Mouse (Mus musculus) urinary bladder, postnatal 10 days (tissue): Measurements from ENCODE around the gene Slc35f1.

Experiments used
- DNase-seq: peaks from one replicate; pipeline ENCODE4 v3.0.0; 2022; ENCODE audit warnings: low spot score

Gene Slc35f1

DNA sequence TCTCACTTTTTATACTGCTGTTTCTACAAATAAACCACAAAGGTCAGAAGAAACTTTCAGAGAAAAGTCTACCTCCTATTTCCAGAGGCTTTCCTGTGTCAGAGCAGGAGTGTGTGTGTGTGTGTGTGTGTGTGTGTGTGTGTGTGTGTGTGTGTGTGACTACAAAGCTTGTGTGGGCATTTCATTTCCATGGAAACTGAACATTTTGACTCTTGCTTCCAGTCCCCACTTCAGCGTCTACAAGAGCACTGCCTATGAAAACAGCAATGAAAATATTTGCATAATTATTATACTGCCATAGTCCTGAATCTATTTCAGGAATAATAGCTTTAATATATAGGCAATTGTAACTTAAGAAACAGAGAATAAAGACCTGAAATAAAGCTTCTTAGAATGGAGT lies 241.8 kb downstream of the Slc35f1 start:
- no peak for DNase-seq

DNA sequence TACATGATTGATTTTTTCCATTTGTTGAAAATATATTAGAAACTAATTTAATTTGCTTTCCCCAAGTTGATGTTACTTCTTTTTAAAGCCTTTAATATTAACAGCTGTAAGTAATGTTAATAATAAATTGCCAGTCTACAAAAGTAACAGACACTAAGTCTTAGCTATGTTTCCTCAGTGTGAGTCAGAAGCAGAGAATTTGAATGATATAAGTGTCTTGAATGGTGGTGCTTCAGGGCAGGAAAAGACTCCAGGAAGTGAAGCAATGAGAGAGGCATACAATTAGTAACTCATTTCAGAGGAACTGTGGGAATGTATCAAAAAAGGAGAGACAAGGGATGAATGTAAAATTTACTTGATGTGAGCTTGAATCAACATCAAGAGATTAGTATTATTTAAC lies 244.3 kb downstream of the Slc35f1 start:
- no peak for DNase-seq

- DNase-seq = no peak
These were observed 249.9 kb downstream of the Slc35f1 start for GRCm38 (mm10) chr10:52940111-52940830.

- no peak for DNase-seq
These were observed 250.5 kb downstream of the Slc35f1 start for GRCm38 (mm10) chr10:52940831-52941216.

DNA sequence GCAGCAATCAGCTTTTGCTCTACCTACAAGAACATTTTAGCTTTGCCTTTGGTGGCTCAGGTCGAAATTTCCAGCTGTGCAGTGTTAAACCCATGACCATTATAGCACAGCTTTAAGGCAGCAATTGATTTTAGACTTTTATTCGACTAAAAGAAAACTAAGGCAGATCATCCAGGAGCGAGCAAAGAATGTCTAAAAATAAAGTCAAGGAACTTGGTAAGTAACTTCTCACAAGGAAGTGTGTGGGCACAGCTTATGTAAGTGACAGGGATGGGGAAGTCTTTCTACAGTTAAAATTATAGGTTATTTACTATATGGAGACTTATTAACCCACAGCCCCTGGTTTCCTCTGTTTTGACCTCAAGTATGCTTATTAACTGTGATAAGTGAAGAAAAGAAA lies 262.2 kb downstream of the Slc35f1 start:
- DNase-seq = no peak

GRCm38 (mm10) chr10:52956728-52957127 lies 266.4 kb downstream of the Slc35f1 start:
- DNase-seq = no peak

- DNase-seq = no peak
These were observed 288.9 kb downstream of the Slc35f1 start for GRCm38 (mm10) chr10:52979251-52979650.

DNA sequence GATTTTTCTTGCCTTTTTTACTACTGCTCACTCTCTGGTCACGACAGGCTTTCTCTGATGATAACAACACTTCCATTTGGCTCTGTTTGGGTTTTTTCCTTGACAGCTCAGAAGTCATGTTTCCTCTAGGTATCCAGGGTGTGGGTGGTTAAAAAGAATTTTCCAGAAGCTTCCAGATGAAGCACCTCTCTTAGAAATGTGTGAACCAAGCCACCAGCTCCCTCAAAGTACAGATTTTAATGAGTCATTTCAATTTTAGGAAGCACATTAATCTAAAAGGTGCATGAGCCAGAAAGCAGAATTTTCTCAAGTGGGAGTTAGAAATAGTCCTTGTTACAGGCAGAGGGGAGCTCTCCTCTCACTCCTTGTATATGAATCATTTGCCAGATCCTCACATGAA lies 292.5 kb downstream of the Slc35f1 start:
- no peak for DNase-seq

- DNase-seq = no peak
These were observed 301.9 kb downstream of the Slc35f1 start for GRCm38 (mm10) chr10:52992246-52992645.

- no peak for DNase-seq
These were observed 306.6 kb downstream of the Slc35f1 start for GRCm38 (mm10) chr10:52996886-52997285.

DNA sequence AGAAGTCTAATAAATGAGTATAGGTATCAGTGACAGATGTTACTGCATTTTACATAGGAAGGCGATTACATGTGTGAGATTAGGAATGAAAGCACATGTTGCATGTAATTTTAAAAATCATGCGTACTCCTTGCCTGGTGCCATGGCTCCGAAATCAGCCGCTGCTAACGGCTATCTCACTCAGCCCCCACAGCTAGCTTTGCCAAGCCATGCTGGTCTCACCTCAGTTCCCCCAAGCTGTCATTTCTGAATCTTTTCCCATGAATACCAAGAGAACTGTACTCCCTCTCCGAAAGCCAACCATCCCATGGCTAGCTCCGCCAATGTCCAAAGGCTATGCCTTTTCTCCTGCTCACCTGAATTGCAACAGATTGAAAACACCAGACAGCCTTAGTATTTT lies 310.8 kb downstream of the Slc35f1 start:
- DNase-seq = no peak

DNA sequence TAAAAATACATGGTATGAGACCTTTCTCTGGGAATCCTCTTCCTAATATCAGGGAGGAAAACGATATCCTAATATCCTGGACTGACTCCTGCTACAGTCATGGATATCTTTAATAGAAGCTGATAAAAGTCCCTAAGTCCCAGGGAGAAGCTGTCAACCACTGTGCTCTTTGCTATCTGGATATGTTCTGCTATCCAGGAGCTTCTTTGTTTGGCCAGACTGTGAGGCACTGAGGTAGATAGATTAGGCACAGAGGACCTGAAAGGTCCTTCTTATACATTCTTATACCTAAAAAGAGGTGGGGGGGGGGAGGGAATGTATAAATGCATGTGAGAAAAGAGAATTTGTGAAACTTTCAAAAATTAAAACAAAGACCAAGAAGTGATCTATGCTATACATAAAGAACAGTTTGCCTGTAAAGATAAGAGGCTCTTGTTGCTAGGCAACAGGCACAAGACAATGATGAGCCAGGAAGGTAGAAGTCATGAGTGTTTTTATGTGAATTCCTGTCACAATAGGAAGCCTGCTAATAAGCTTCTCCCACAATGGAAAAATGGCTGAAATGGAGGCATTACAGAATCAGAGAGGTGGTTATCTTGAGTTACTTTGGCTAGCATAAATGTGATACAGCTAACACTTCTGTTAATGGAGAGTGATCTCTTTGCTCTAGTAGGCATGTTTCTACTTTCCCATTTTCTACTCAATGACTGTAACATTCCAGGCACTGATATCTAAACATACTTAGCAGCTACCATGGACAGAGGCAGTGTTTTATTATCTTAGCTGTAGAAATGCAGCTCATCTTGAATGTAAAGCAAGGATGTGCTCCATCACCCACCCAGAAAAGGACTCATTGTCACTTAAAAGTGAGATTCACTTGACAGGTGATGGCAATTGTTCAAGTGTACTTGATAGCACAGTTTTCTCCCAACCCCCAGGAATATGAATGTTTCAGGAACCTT lies 316.2 kb downstream of the Slc35f1 start:
- DNase-seq = no peak

DNA sequence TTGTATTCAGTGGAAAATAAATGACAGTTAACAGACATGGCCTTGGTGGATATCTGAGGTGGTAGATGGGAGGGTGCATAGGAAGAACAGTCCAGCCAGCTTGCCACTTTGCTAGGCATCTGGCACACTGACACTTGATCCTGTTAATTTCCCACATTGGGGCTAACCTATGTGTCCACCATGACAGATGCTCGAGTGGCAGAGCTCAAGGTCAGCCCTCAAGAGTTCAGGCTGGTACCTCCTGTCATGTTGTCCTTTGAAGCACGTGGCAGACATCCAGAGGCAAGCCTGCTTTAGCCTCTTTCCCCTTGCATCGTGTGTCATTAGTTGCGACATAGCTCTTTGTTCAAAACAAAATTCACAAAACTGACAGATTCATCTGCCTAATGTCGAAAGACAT lies 323.5 kb downstream of the Slc35f1 start:
- DNase-seq = no peak

GRCm38 (mm10) chr10:53028454-53028853 lies 338.1 kb downstream of the Slc35f1 start:
- no peak for DNase-seq

- no peak for DNase-seq
These were observed 344.9 kb downstream of the Slc35f1 start for GRCm38 (mm10) chr10:53035202-53035601.

- no peak for DNase-seq
These were observed 355.6 kb downstream of the Slc35f1 start for GRCm38 (mm10) chr10:53045931-53046330.

DNA sequence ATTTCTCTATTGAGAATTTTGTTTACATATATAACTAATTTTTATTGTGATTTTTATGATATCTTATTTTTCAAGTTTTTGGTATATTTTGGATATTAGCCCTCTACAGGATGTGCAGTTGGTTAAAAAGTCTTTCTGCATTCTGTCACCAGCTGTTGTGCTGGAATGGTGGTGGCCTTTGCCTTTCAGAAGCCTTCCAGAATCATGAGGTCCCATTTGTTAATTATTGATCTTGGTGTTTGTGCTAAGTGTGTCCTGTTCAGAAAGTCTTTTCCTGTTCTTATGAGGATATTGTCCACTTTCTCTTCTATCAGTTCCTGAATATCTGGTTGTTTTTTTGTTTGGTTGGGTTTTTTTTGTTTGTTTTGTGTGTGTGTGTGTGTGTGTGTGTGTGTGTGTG lies 362.2 kb downstream of the Slc35f1 start:
- no peak for DNase-seq

GRCm38 (mm10) chr10:53060745-53061144 lies 370.4 kb downstream of the Slc35f1 start:
- no peak for DNase-seq

DNA sequence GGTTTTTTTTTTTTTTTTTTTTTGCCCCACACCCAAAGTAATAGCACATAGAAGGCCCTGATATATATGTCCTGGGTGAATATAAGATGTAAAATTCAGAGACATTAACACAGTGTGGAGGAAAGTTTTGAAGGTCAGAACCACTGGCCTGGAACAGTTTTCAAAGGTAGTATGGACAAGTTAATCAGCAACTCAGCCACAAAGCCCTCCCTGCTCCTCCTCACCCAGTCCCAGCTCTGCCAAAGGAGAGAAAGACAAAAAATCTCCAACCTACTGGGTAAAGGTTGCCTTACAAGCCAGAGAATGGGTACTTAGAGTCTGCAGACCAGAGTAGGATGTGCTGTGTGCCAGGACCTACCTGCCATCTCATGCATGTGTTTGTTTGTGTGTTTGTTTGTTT lies 372.4 kb downstream of the Slc35f1 start:
- no peak for DNase-seq

DNA sequence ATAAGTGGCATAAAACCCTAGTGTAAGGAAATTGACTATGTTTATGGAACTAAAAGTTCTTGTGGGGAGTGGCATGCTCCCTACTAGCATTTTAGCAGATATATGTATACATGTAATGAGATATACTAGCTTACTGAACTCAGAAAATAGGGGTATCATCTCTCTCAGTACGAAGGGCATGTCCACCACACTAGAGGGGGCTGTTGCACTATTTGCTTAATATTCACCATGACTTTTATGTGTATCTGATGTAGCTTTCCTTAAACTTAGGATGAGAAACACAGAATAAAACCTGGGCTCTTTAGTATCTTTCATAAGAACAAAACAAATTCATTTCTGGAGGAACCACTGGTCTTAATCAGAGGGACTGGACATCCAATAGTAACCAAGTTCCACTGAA lies 397.5 kb downstream of the Slc35f1 start:
- DNase-seq = no peak

DNA sequence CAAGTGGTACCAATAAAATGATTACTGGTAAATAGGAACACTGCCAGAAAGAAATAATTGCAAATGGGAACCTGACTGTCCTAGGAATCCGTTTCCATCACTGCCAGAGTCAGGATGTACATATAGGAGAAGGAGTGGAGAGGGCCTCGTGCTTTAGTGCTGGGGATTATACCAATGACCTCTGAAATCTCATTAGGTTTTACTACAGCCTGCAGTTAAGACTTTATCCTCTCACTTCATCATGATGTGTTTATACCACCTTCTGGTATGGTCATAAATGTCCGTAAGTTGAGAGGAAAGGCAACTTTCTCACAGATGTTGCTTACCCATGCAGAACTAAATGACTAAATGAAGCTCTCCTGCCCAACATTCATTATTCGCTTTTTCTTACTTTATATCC lies 401.2 kb downstream of the Slc35f1 start:
- no peak for DNase-seq

DNA sequence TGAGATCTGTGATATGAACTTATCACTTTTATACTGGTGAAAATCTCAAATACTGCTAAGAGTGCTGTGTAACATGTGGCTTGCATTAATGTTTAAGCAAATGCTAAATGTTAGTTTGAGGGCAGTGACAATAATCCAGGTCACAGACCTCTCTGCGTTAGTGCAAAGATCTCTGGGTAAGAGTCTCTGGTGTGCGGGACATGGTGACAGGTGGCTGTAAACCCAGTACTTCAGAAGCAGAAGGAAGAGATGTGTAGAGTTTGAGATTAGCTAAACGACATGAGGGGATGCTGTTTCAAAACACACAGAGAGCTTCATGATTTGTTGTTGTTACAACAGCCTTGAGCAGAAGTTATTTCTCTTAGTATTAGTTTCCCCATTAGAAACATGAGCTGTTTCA lies 406.1 kb downstream of the Slc35f1 start:
- DNase-seq = no peak

DNA sequence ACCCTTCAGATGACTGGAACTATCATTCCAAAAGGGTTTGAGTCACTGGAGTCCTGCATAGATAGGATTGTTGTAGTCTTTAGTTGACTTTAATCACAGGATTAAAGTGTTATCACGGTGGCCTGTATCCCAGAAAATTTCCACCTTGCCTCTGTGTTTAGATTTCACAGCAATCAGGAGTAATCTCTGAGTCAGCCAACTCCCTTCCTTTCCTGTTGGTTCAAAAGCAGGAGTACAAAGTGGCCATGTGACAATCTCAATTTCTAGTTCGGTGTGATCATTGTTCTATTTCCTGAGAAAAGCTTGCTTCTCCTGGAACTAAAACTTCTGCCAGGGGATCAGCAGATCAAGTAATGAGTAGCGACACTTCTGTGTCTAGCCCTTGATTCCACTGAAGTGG lies 410.5 kb downstream of the Slc35f1 start:
- DNase-seq = no peak
